Mouse (Mus musculus): ENCODE data around the gene Cfap97d2.

DNA sequence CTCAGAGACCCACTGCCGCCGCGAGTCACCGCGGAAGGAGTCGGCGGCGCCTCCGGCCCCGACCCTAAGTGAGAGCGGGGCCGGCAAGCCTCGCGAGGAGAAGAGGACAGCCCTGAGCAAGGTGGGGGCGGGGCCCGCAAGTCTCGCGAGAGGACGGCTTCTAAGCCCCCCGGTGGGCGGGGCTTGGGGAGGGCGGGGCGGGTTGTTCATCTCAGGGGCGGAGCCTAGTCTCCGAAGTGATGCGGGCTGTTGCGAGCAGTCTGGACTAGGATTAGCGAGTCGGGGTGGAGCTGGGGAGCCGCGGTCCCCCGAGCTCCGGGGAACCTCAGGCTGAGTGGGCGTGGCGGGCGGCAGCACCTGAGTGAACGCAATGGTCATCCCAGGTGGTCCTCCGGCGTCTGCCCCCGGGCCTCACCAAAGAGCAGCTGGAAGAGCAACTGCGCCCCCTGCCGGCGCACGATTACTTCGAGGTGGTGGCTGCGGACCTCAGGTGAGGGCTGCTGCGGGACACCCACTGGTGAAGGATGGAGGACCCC is 80.1 kb downstream of the Cfap97d2 start:
- TF ChIP-seq CTCF (IDR thresholded peaks at IDR 0.05; ENCODE audit: low read depth, low read length): peak; percentile 78
- 0 out of 2 replicates have a peak, but pooled peaks have one; percentile 10 for TF ChIP-seq POLR2A (IDR thresholded peaks at IDR 0.05; ENCODE audit: borderline replicate concordance, low read depth, low read length)
